Mouse (Mus musculus) C2C12 (cell line): ENCODE measurements around the gene Arfgap2.

ENCODE experiments used
- CTCF ChIP-seq: IDR thresholded peaks from one replicate; pipeline ENCODE4 v1.5.1; 2011; ENCODE audit not compliant: control insufficient read depth, insufficient read depth, insufficient read length
- MAX ChIP-seq: IDR thresholded peaks from one replicate; pipeline ENCODE4 v1.6.1; 2011; ENCODE audit warnings: mild to moderate bottlenecking, control low read depth
- MYOG ChIP-seq: IDR thresholded peaks from one replicate; pipeline ENCODE4 v1.6.1; 2011; ENCODE audit not compliant: control insufficient read depth, insufficient read length; ENCODE audit errors: extremely low read depth

DNA sequence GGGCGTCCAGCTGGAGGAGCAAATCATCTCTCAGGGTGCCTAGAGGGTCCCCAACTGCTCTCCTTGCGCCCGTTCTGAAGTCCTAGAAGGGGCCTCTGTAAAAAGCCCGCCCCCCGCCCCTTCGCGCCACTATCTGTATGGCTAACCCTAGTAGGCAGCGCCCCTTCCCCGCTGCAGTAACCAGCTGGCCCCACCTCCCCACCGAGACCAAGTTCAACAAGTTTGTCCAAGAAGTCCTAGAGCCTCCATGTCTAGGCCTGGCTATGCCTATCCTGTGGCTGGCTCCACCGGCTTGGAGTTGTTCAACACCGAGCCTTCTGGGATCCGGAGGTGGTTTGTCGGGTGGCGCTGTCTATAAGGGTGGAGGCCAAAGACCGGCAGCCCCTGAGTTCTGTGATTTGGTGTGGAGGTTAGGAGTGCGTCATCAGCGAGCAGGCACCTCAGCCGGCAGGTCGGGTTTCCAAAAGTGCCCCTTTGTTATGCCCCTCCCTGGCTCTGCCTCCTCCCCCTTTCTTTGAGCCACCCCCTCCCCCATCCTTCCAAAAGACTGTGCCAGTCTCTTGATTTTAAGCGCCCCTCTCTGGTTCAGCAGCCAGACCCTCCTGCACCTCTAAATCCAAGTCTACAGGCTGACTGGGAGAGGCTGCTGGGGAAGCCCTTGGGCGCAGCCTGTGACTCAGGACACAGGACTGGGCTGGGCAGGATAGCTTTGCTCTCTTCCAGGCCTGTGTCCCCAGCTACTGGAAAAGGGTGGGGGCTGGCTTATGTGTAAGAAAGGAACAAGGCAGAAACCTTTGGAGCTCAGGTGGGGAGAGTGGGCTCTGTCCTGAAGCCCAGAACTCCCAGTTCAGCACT, 7.4 kb upstream of the Arfgap2 start:
- TF ChIP-seq CTCF (no peak), MYOG (no peak), MAX (no peak)
